Mouse (Mus musculus) stomach, embryonic 15.5 days (tissue): Measurements from ENCODE around the gene Ap1g1. TPM values are rescaled to one million over a fixed set of nuclear protein-coding genes. Genes with fewer than 3 reads are reported as not detected.

ENCODE experiments used
- ATAC-seq: fragments of 200-750 bp; cut with Nextera tagmentation; 2 replicates; pipeline ENCODE4 v1.8.0; 2017; ENCODE audit warnings: low read depth, moderate number of reproducible peaks, moderate TSS enrichment; ENCODE audit not compliant: insufficient read depth, low FRiP score
- H3K27ac ChIP-seq: fragments of 300-500 bp; sonication (generic); 2 replicates; pipeline ENCODE4 v1.5.1; 2015; ENCODE audit warnings: mild to moderate bottlenecking, inconsistent platforms
- H3K27me3 ChIP-seq: fragments of 300-500 bp; sonication (generic); replicated peaks from 2 replicates; pipeline ENCODE4 v1.6.1; 2015; ENCODE audit warnings: inconsistent platforms
- H3K36me3 ChIP-seq: fragments of 300-500 bp; sonication (generic); 2 replicates; pipeline ENCODE4 v1.6.1; 2015; ENCODE audit warnings: inconsistent platforms
- H3K4me1 ChIP-seq: fragments of 300-500 bp; sonication (generic); 2 replicates; pipeline ENCODE4 v1.6.1; 2015; ENCODE audit warnings: inconsistent platforms
- H3K4me2 ChIP-seq: fragments of 300-500 bp; sonication (generic); 2 replicates; pipeline ENCODE4 v1.6.1; 2015; ENCODE audit warnings: mild to moderate bottlenecking, inconsistent platforms
- H3K4me3 ChIP-seq: fragments of 300-500 bp; sonication (generic); replicated peaks from 2 replicates; pipeline ENCODE4 v1.5.1; 2015; ENCODE audit warnings: inconsistent platforms
- H3K9ac ChIP-seq: fragments of 300-500 bp; sonication (generic); 2 replicates; pipeline ENCODE4 v1.6.1; 2015; ENCODE audit warnings: inconsistent platforms
- H3K9me3 ChIP-seq: fragments of 300-500 bp; sonication (generic); 2 replicates; pipeline ENCODE4 v1.6.1; 2016; ENCODE audit warnings: inconsistent platforms
- WGBS: fragments of 180-500 bp; shearing (Covaris S2); methylation state at CpG from one replicate; pipeline ENCODE4 v1.1.7; 2015; 5-methylcytosine and 5-hydroxymethylcytosine counted together
- polyA plus RNA-seq: library from polyadenylated mRNA; unstranded; fragments of >200 nt; fragmentation: Nextera tagmentation; extraction: Ambion mirVana; gene quantifications from 2 replicates; pipeline ENCODE4 v1.2.1, GENCODE M21; 2015

The Ap1g1 gene
- 36.3 and 41.8 TPM in 2 replicates for polyA plus RNA-seq

DNA sequence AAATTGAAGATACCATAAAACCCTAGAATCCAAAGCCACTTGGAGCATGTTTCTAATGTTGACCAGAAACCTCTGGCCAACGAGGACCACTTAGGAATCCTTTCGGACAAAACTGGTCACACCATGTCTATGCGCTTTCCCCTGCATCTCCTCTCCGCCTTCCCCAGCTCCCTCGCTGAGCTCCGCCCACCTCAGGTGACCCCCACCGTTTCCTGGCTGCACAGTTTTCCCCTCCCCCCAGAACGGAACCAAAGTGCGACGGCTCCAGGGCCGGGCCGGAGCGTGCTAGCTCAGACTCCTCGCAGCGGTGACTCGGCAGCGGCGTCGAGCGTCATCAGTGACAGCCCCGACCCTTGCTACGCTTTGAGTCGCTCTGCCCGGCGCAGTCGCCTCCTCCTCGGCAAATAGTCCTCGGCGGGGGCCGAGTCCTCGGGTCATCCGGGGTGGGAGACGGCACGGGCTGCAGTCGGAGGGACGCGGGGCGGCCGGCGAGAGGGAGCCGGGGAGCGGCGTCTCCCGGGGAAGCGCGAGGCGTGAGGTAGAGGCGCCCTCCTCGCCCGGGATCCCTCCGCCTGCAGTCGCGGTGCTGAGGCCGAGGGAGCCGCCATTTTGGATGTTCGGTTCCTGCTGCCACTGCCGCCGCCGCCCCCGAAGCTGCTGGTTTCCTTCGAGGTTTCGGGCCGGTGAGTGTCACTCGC is at the start of gene Ap1g1:
Gene Ap1g1, plus strand, starts transcription at position 275 of the 698 bp plus-strand sequence.
- no peaks in the 10 kb centered on the region for H3K27me3 ChIP-seq
- H3K9ac ChIP-seq = peak within 1 kb of the TSS; percentile 86
- H3K36me3 ChIP-seq = no peaks in the 10 kb centered on the region
- H3K27ac ChIP-seq = peak within 1 kb of the TSS; percentile 98
- H3K4me1 ChIP-seq = peaks cover 5% of the 10 kb centered on the region; the same call in 1 of the 2 replicates
- peak within 1 kb of the TSS; percentile 100 for H3K4me3 ChIP-seq
- under 1% methylated on average over 64 of the region's 64 CpGs for WGBS
- peak within 1 kb of the TSS; percentile 69 for H3K4me2 ChIP-seq
- ATAC-seq = peak; percentile 98
- H3K9me3 ChIP-seq = no peaks in the 10 kb centered on the region

GRCm38 (mm10) chr8:109731012-109731411 is 47.3 kb upstream of the Ap1g1 start:
- Histone ChIP-seq H3K36me3 (peaks cover 43% of the 10 kb centered on the region), H3K27ac (no peak overlapping the region), H3K9ac (no peak overlapping the region), H3K4me2 (no peak overlapping the region), H3K4me1 (no peaks in the 10 kb centered on the region), H3K4me3 (no peak overlapping the region), H3K9me3 (no peaks in the 10 kb centered on the region), H3K27me3 (no peaks in the 10 kb centered on the region)
- 82% methylated on average over 3 of the region's 3 CpGs for WGBS
- ATAC-seq = no peak

- H3K9ac ChIP-seq = no peak overlapping the region
- H3K4me2 ChIP-seq = no peak overlapping the region
- no peaks in the 10 kb centered on the region for H3K9me3 ChIP-seq
- H3K27ac ChIP-seq = no peak overlapping the region
- H3K27me3 ChIP-seq = no peaks in the 10 kb centered on the region
- ATAC-seq = no peak
- WGBS = 90% methylated on average over 3 of the region's 3 CpGs
- H3K4me1 ChIP-seq = peaks cover 10% of the 10 kb centered on the region
- H3K4me3 ChIP-seq = no peak overlapping the region
- H3K36me3 ChIP-seq = peaks cover 35% of the 10 kb centered on the region
Observed at GRCm38 (mm10) chr8:109734018-109734417, 44.3 kb upstream of the Ap1g1 start.

- peaks cover 23% of the 10 kb centered on the region for H3K36me3 ChIP-seq
- peak overlapping the region; percentile 72; the same call in 1 of the 2 replicates for H3K27ac ChIP-seq
- peak overlapping the region; percentile 64 for H3K4me2 ChIP-seq
- H3K9me3 ChIP-seq = no peaks in the 10 kb centered on the region
- no peak for ATAC-seq
- no peaks in the 10 kb centered on the region for H3K27me3 ChIP-seq
- peak overlapping the region; percentile 98 for H3K4me3 ChIP-seq
- 5% methylated on average over 8 of the region's 8 CpGs for WGBS
- peaks cover 10% of the 10 kb centered on the region for H3K4me1 ChIP-seq
- peak overlapping the region; percentile 92 for H3K9ac ChIP-seq
Observed at GRCm38 (mm10) chr8:109736819-109737218, 41.5 kb upstream of the Ap1g1 start.

DNA sequence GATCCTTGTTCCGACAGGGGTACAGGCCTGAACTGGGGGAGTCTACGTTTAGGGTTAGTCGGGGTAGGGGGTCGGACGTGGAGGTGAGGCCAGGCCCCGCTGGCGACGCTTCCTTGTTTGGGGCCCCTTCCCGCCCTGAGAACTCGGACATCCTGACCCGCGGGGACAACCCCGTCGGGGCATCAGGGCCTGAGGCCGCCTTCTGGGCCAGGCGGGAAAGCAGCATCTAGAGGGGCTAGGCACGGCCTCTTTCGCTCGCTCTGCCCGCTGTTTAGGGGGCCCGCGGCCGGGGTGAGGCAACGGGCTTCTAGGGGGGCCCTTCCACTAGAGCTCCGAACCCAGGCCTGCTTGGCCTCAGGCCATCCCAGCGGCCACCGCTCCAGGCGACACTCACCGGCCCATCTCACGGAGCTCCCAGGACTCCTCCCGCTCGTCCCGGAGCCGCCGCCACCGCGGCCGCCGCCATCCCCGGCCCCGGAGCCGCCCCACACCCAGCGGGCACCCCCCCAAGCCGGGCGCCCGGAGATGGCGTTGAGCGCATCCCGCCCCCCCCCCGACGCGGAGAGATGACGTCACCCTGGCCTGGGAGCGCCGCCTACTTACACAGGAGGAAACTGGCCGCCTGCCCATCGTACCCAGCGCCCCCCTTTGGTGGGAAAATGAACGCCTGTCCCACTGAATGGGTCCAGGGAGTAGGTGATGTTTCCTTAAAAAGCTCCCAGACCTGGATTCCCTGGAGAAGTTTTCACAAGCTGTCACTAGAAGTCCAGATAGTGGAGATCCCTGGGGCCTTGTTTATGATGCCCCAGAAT is 40.9 kb upstream of the Ap1g1 start, which contains the start of gene Atxn1l:
Gene Atxn1l, minus strand, starts transcription at position 503 of the 812 bp plus-strand sequence.
- Histone ChIP-seq H3K9ac (peak within 1 kb of the TSS; percentile 92), H3K27ac (peak within 1 kb of the TSS; percentile 72; the same call in 1 of the 2 replicates), H3K4me1 (peaks cover 10% of the 10 kb centered on the region), H3K4me2 (peak within 1 kb of the TSS; percentile 64), H3K9me3 (no peaks in the 10 kb centered on the region), H3K27me3 (no peaks in the 10 kb centered on the region), H3K4me3 (peak within 1 kb of the TSS; percentile 98), H3K36me3 (peaks cover 17% of the 10 kb centered on the region)
- whole genome bisulfite sequencing = under 1% methylated on average over 58 of the region's 59 CpGs
- ATAC-seq = peak; percentile 84

DNA sequence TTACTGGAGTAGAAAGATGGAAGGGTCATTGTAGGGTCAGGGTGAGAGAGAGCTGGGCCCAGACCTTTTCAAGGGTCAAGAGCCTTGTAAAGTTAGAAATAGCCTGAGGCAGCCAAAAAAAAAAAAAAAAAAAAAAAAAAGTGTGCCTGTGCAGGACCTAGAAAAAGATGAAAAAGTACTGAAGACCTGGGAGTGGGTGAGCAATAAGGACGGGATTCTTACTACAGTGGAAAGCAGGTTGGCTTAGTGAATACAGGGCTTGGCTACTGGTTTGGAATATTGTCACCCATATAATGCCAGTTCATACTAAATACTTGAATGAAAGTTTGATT is 40.3 kb upstream of the Ap1g1 start:
- Histone ChIP-seq H3K27me3 (no peaks in the 10 kb centered on the region), H3K4me2 (peak overlapping the region; percentile 64), H3K9me3 (no peaks in the 10 kb centered on the region), H3K4me3 (peak overlapping the region; percentile 98), H3K27ac (peak overlapping the region; percentile 72; the same call in 1 of the 2 replicates), H3K9ac (no peak overlapping the region; the same call in 1 of the 2 replicates), H3K4me1 (peaks cover 10% of the 10 kb centered on the region), H3K36me3 (peaks cover 11% of the 10 kb centered on the region)
- ATAC-seq = no peak
- 89% methylated on average over 1 of the region's 1 CpGs for WGBS

DNA sequence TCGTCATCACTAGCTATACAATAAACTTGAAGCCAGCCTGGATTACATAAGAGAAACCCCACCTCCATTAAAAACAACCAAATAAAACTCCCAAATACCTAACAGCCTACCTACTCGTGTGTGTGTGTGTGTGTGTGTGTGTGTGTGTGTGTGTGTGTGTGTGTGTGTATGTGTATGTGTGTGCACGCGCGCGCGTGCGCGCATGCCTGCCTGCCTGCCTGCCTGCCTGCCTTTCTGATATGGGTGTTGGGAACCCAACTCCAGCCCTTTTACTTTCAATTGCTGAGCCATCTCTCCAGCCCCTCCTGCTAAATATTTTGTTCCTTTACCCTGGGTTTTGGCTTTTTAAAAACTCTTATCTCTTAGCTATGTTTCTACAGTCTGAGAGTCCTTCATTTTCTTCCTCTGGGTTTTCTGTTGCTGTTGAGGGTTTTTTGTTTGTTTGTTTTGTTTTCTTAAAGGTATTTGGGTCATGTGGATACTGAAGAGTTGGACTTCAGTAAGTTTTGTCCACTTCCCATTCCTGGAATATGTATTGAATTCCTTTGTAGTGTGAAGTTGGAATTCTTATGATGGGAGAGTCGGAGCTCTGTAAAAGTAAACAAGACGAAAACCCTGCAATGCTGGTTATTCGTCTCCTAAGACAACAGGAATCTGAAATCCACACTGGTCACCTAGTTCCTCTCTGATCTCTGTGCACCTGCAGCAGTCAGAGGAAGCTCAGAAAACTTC is 30.7 kb upstream of the Ap1g1 start:
- WGBS = 71% methylated on average over 10 of the region's 12 CpGs
- no peaks in the 10 kb centered on the region for H3K36me3 ChIP-seq
- H3K27me3 ChIP-seq = no peaks in the 10 kb centered on the region
- H3K9ac ChIP-seq = no peak overlapping the region
- H3K4me2 ChIP-seq = no peak overlapping the region
- H3K4me3 ChIP-seq = no peak overlapping the region
- H3K9me3 ChIP-seq = no peaks in the 10 kb centered on the region
- H3K27ac ChIP-seq = no peak overlapping the region
- no peak for ATAC-seq
- H3K4me1 ChIP-seq = no peaks in the 10 kb centered on the region

GRCm38 (mm10) chr8:109750274-109750673 is 28.1 kb upstream of the Ap1g1 start:
- no peak for ATAC-seq
- Histone ChIP-seq H3K9me3 (no peaks in the 10 kb centered on the region), H3K36me3 (no peaks in the 10 kb centered on the region), H3K4me2 (no peak overlapping the region), H3K27me3 (no peaks in the 10 kb centered on the region), H3K4me1 (no peaks in the 10 kb centered on the region), H3K9ac (no peak overlapping the region), H3K4me3 (no peak overlapping the region), H3K27ac (no peak overlapping the region)
- 39% methylated on average over 5 of the region's 5 CpGs for WGBS

GRCm38 (mm10) chr8:109750699-109751098 is 27.7 kb upstream of the Ap1g1 start:
- Histone ChIP-seq H3K4me3 (no peak overlapping the region), H3K27ac (no peak overlapping the region), H3K9ac (no peak overlapping the region), H3K4me2 (no peak overlapping the region), H3K36me3 (no peaks in the 10 kb centered on the region), H3K9me3 (no peaks in the 10 kb centered on the region), H3K27me3 (no peaks in the 10 kb centered on the region), H3K4me1 (no peaks in the 10 kb centered on the region)
- no peak; the same call in 1 of the 2 replicates for ATAC-seq
- WGBS = 57% methylated on average over 12 of the region's 12 CpGs

DNA sequence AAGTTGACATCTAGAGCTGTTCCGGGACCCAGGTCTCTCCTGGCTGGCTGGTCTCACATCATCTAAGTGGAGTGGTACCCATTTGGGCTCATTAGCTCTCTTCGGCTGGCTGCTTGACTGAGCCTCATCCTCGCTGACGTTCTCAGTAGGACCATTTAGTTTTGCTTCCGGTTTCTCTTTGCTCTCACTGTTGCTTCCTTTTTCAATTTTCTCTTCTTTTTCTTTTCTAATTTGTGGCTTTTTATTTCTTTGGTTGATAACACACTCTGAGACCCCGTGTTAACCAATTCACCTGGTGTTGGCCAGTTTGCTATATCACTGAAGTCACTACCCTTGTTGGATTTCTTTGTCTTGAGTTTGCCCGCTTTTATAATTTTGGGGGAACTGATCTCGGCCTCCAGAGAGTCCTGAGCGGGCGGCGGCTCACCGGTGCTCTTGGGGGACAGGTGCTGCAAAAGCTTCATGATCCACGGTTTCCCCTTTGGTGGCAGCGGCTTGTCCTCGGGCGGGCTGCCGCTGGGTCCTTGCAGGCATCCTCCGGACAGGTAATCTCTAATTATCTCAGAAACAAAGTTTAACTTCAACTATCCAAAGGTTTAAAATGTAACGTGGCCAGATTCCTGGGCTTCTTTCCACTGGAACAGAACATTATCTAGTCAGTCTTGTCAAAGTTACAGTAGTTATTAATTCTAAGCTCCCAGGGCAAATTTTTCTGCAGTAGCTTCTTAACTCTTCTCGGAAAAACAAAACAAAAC is 26.4 kb upstream of the Ap1g1 start:
- 86% methylated on average over 20 of the region's 20 CpGs for WGBS
- Histone ChIP-seq H3K4me1 (no peaks in the 10 kb centered on the region), H3K27ac (no peak overlapping the region), H3K9ac (no peak overlapping the region), H3K27me3 (no peaks in the 10 kb centered on the region), H3K4me3 (no peak overlapping the region), H3K9me3 (no peaks in the 10 kb centered on the region), H3K36me3 (no peaks in the 10 kb centered on the region), H3K4me2 (no peak overlapping the region)
- no peak for ATAC-seq

DNA sequence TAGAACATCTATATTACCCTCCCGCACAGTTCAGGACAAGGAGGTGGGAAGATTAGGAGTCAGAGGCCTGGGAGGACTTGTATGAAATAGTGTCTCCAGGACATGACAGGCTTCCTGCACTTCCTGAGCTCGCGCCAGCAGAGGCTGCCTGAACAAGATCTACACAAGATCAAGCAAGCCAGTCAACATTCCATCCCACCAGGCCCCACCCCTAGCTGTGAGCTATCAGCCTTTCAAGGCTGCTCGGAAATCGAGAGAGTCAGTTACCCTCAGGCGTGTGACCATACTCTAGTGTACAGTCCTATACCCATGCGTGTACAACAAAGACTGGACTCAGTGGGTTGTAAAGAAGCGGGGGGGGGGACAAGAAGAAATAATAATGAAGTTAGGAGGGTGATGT is 23.7 kb upstream of the Ap1g1 start:
- H3K9me3 ChIP-seq = no peaks in the 10 kb centered on the region
- no peaks in the 10 kb centered on the region for H3K27me3 ChIP-seq
- H3K4me2 ChIP-seq = no peak overlapping the region
- H3K36me3 ChIP-seq = no peaks in the 10 kb centered on the region
- H3K9ac ChIP-seq = no peak overlapping the region
- no peak for ATAC-seq
- no peak overlapping the region for H3K4me3 ChIP-seq
- 87% methylated on average over 8 of the region's 8 CpGs for WGBS
- H3K4me1 ChIP-seq = no peaks in the 10 kb centered on the region
- H3K27ac ChIP-seq = no peak overlapping the region
